Mouse (Mus musculus): ENCODE measurements around the gene Krt84. TPM values are rescaled to one million over a fixed set of nuclear protein-coding genes. Genes with fewer than 3 reads are reported as not detected.

Krt84 gene
- polyA plus RNA-seq, 1 experiment, result not detected

GRCm38 (mm10) chr15:101495266-101495665 lies 37.4 kb downstream of the Krt84 start:
- TF ChIP-seq POLR2A (IDR thresholded peaks at IDR 0.05; ENCODE audit: control insufficient read depth, low read depth, low read length) (no peak), CTCF (IDR thresholded peaks at IDR 0.05; ENCODE audit: control insufficient read depth, insufficient read depth, insufficient replicate concordance, low read depth, low read length) (no peak)
- Histone ChIP-seq H3K36me3 (ENCODE audit: control insufficient read depth, insufficient read depth, low read length) (no peaks in the 10 kb centered on the region), H3K27me3 (ENCODE audit: control insufficient read depth, insufficient read depth, low read length) (no peaks in the 10 kb centered on the region), H3K27ac (ENCODE audit: control insufficient read depth, insufficient read depth, low read depth, low read length) (no peak overlapping the region), H3K4me1 (ENCODE audit: control insufficient read depth, insufficient read depth, low read length) (no peaks in the 10 kb centered on the region; the same call in 1 of the 2 replicates), H3K4me3 (ENCODE audit: control insufficient read depth, low read depth, low read length) (no peak overlapping the region)

GRCm38 (mm10) chr15:101494203-101494602 lies 38.4 kb downstream of the Krt84 start:
- Histone ChIP-seq H3K36me3 (ENCODE audit: control insufficient read depth, insufficient read depth, low read length) (no peaks in the 10 kb centered on the region), H3K4me3 (ENCODE audit: control insufficient read depth, low read depth, low read length) (no peak overlapping the region), H3K4me1 (ENCODE audit: control insufficient read depth, insufficient read depth, low read length) (no peaks in the 10 kb centered on the region; the same call in 1 of the 2 replicates), H3K27ac (ENCODE audit: control insufficient read depth, insufficient read depth, low read depth, low read length) (no peak overlapping the region), H3K27me3 (ENCODE audit: control insufficient read depth, insufficient read depth, low read length) (no peaks in the 10 kb centered on the region)
- TF ChIP-seq POLR2A (IDR thresholded peaks at IDR 0.05; ENCODE audit: control insufficient read depth, low read depth, low read length) (no peak), CTCF (IDR thresholded peaks at IDR 0.05; ENCODE audit: control insufficient read depth, insufficient read depth, insufficient replicate concordance, low read depth, low read length) (no peak)

- Histone ChIP-seq H3K4me1 (ENCODE audit: control insufficient read depth, insufficient read depth, low read length) (no peaks in the 10 kb centered on the region; the same call in 1 of the 2 replicates), H3K4me3 (ENCODE audit: control insufficient read depth, low read depth, low read length) (no peak overlapping the region), H3K36me3 (ENCODE audit: control insufficient read depth, insufficient read depth, low read length) (no peaks in the 10 kb centered on the region), H3K27me3 (ENCODE audit: control insufficient read depth, insufficient read depth, low read length) (no peaks in the 10 kb centered on the region), H3K27ac (ENCODE audit: control insufficient read depth, insufficient read depth, low read depth, low read length) (no peak overlapping the region)
- TF ChIP-seq POLR2A (IDR thresholded peaks at IDR 0.05; ENCODE audit: control insufficient read depth, low read depth, low read length) (no peak), CTCF (IDR thresholded peaks at IDR 0.05; ENCODE audit: control insufficient read depth, insufficient read depth, insufficient replicate concordance, low read depth, low read length) (no peak)
Observed at GRCm38 (mm10) chr15:101493713-101494112, 38.9 kb downstream of the Krt84 start.

- no peak overlapping the region for H3K27ac ChIP-seq (ENCODE audit: control insufficient read depth, insufficient read depth, low read depth, low read length)
- TF ChIP-seq CTCF (IDR thresholded peaks at IDR 0.05; ENCODE audit: control insufficient read depth, insufficient read depth, insufficient replicate concordance, low read depth, low read length) (no peak), POLR2A (IDR thresholded peaks at IDR 0.05; ENCODE audit: control insufficient read depth, low read depth, low read length) (no peak)
- no peaks in the 10 kb centered on the region for H3K36me3 ChIP-seq (ENCODE audit: control insufficient read depth, insufficient read depth, low read length)
- H3K27me3 ChIP-seq (ENCODE audit: control insufficient read depth, insufficient read depth, low read length), result no peaks in the 10 kb centered on the region
- no peak overlapping the region for H3K4me3 ChIP-seq (ENCODE audit: control insufficient read depth, low read depth, low read length)
- no peaks in the 10 kb centered on the region; the same call in 1 of the 2 replicates for H3K4me1 ChIP-seq (ENCODE audit: control insufficient read depth, insufficient read depth, low read length)
Observed at GRCm38 (mm10) chr15:101492718-101493117, 39.9 kb downstream of the Krt84 start.

GRCm38 (mm10) chr15:101491431-101491830 lies 41.2 kb downstream of the Krt84 start, which contains the start of gene Krt83:
Gene Krt83 (minus strand): TSS chr15:101491512.
- H3K27ac ChIP-seq (ENCODE audit: control insufficient read depth, insufficient read depth, low read depth, low read length), result no peak within 1 kb of the TSS
- H3K36me3 ChIP-seq (ENCODE audit: control insufficient read depth, insufficient read depth, low read length), result no peaks in the 10 kb centered on the region
- H3K4me1 ChIP-seq (ENCODE audit: control insufficient read depth, insufficient read depth, low read length), result no peaks in the 10 kb centered on the region; the same call in 1 of the 2 replicates
- no peaks in the 10 kb centered on the region for H3K27me3 ChIP-seq (ENCODE audit: control insufficient read depth, insufficient read depth, low read length)
- TF ChIP-seq POLR2A (IDR thresholded peaks at IDR 0.05; ENCODE audit: control insufficient read depth, low read depth, low read length), result no peak
- no peak within 1 kb of the TSS for H3K4me3 ChIP-seq (ENCODE audit: control insufficient read depth, low read depth, low read length)

- Histone ChIP-seq H3K4me3 (ENCODE audit: control insufficient read depth, low read depth, low read length) (no peak overlapping the region), H3K36me3 (ENCODE audit: control insufficient read depth, insufficient read depth, low read length) (no peaks in the 10 kb centered on the region), H3K4me1 (ENCODE audit: control insufficient read depth, insufficient read depth, low read length) (no peaks in the 10 kb centered on the region), H3K27ac (ENCODE audit: control insufficient read depth, insufficient read depth, low read depth, low read length) (no peak overlapping the region), H3K27me3 (ENCODE audit: control insufficient read depth, insufficient read depth, low read length) (no peaks in the 10 kb centered on the region)
- no peak for TF ChIP-seq CTCF (IDR thresholded peaks at IDR 0.05; ENCODE audit: control insufficient read depth, insufficient read depth, insufficient replicate concordance, low read depth, low read length)
- no peak for TF ChIP-seq POLR2A (IDR thresholded peaks at IDR 0.05; ENCODE audit: control insufficient read depth, low read depth, low read length)
Observed at GRCm38 (mm10) chr15:101485911-101486635, 46.5 kb downstream of the Krt84 start.

- no peaks in the 10 kb centered on the region for H3K27me3 ChIP-seq (ENCODE audit: control insufficient read depth, insufficient read depth, low read length)
- H3K27ac ChIP-seq (ENCODE audit: control insufficient read depth, insufficient read depth, low read depth, low read length), result no peak overlapping the region
- H3K4me3 ChIP-seq (ENCODE audit: control insufficient read depth, low read depth, low read length), result no peak overlapping the region
- TF ChIP-seq POLR2A (IDR thresholded peaks at IDR 0.05; ENCODE audit: control insufficient read depth, low read depth, low read length) (no peak), CTCF (IDR thresholded peaks at IDR 0.05; ENCODE audit: control insufficient read depth, insufficient read depth, insufficient replicate concordance, low read depth, low read length) (no peak)
- H3K36me3 ChIP-seq (ENCODE audit: control insufficient read depth, insufficient read depth, low read length), result no peaks in the 10 kb centered on the region
- no peaks in the 10 kb centered on the region for H3K4me1 ChIP-seq (ENCODE audit: control insufficient read depth, insufficient read depth, low read length)
Observed at GRCm38 (mm10) chr15:101484939-101485338, 47.7 kb downstream of the Krt84 start.

Data from testis, adult 2 months (tissue).